Mouse (Mus musculus): ENCODE data around the gene Fbxo36. TPM values are rescaled to one million over a fixed set of nuclear protein-coding genes. Genes with fewer than 3 reads are reported as not detected.

The Fbxo36 gene
- total and polyA plus RNA-seq, 2 experiments from 2014 or later: 3.1 to 11.8 TPM

GRCm38 (mm10) chr1:84942666-84943065 is 103.0 kb downstream of the Fbxo36 start:
- Histone ChIP-seq H3K36me3 (ENCODE audit: insufficient read depth) (no peaks in the 10 kb centered on the region), H3K9ac (no peak overlapping the region), H3K4me1 (ENCODE audit: insufficient read depth) (no peaks in the 10 kb centered on the region), H3K9me3 (ENCODE audit: low read length) (no peaks in the 10 kb centered on the region), H3K27ac (ENCODE audit: low read depth, low read length) (no peak overlapping the region), H3K27me3 (ENCODE audit: insufficient read depth, low read length) (no peaks in the 10 kb centered on the region), H3K4me3 (ENCODE audit: low read depth, low read length) (no peak overlapping the region), H3K4me2 (ENCODE audit: low read depth) (no peak overlapping the region)
- ATAC-seq: no peak
- DNase-seq: no peak
- no peak for TF ChIP-seq CTCF (IDR thresholded peaks at IDR 0.05; ENCODE audit: low read depth)

GRCm38 (mm10) chr1:84943549-84943948 is 103.9 kb downstream of the Fbxo36 start:
- WGBS: 98% methylated on average over 4 of the region's 4 CpGs

GRCm38 (mm10) chr1:84945950-84946349 is 106.3 kb downstream of the Fbxo36 start:
- 89% methylated on average over 3 of the region's 3 CpGs for WGBS
- no peak for TF ChIP-seq CTCF (IDR thresholded peaks at IDR 0.05; ENCODE audit: low read depth)
- no peaks in the 10 kb centered on the region for H3K27me3 ChIP-seq (ENCODE audit: insufficient read depth, low read length)
- no peak for DNase-seq
- H3K9ac ChIP-seq: no peak overlapping the region
- H3K27ac ChIP-seq (ENCODE audit: low read depth, low read length): no peak overlapping the region
- no peaks in the 10 kb centered on the region for H3K36me3 ChIP-seq (ENCODE audit: insufficient read depth)
- H3K4me1 ChIP-seq (ENCODE audit: insufficient read depth): no peaks in the 10 kb centered on the region
- H3K9me3 ChIP-seq (ENCODE audit: low read length): no peaks in the 10 kb centered on the region
- no peak overlapping the region for H3K4me3 ChIP-seq (ENCODE audit: low read depth, low read length)
- H3K4me2 ChIP-seq (ENCODE audit: low read depth): no peak overlapping the region
- ATAC-seq: no peak

More at GRCm38 (mm10) chr1:84943549-84943948, 103.9 kb downstream of the Fbxo36 start:
- Histone ChIP-seq H3K4me2 (ENCODE audit: low read depth) (no peak overlapping the region), H3K9me3 (ENCODE audit: low read length) (no peaks in the 10 kb centered on the region), H3K9ac (no peak overlapping the region), H3K4me3 (ENCODE audit: low read depth, low read length) (no peak overlapping the region), H3K36me3 (ENCODE audit: insufficient read depth) (no peaks in the 10 kb centered on the region), H3K27ac (ENCODE audit: low read depth, low read length) (no peak overlapping the region), H3K27me3 (ENCODE audit: insufficient read depth, low read length) (no peaks in the 10 kb centered on the region), H3K4me1 (ENCODE audit: insufficient read depth) (no peaks in the 10 kb centered on the region)
- ATAC-seq (no peak), DNase-seq (no peak)
- no peak for TF ChIP-seq CTCF (IDR thresholded peaks at IDR 0.05; ENCODE audit: low read depth)

- 68% methylated on average over 2 of the region's 2 CpGs for WGBS
- H3K9ac ChIP-seq: no peak overlapping the region
- DNase-seq: no peak
- H3K36me3 ChIP-seq (ENCODE audit: insufficient read depth): no peaks in the 10 kb centered on the region
- no peaks in the 10 kb centered on the region for H3K4me1 ChIP-seq (ENCODE audit: insufficient read depth)
- no peaks in the 10 kb centered on the region for H3K9me3 ChIP-seq (ENCODE audit: low read length)
- no peak for ATAC-seq
- no peak overlapping the region for H3K4me2 ChIP-seq (ENCODE audit: low read depth)
- TF ChIP-seq CTCF (IDR thresholded peaks at IDR 0.05; ENCODE audit: low read depth): no peak
- H3K4me3 ChIP-seq (ENCODE audit: low read depth, low read length): no peak overlapping the region
- no peaks in the 10 kb centered on the region for H3K27me3 ChIP-seq (ENCODE audit: insufficient read depth, low read length)
- H3K27ac ChIP-seq (ENCODE audit: low read depth, low read length): no peak overlapping the region
These were observed 107.7 kb downstream of the Fbxo36 start for GRCm38 (mm10) chr1:84947390-84947789.

Other genes starting within 250 kb of the Fbxo36 start
- gene Dner, start 143.6 kb upstream of the Fbxo36 start, total RNA-seq (2014; rRNA removed): 164 and 265 TPM in 2 replicates
- 203 and 295 TPM in 2 replicates for gene Dner, start 143.6 kb upstream of the Fbxo36 start, polyA plus RNA-seq (2015; fragmentation: Nextera tagmentation; extraction: Ambion mirVana)
- gene Trip12, start 675 bp downstream of the Fbxo36 start, total RNA-seq (2014; rRNA removed): 106 and 126 TPM in 2 replicates
- 13.7 and 26.0 TPM in 2 replicates for gene Trip12, start 675 bp downstream of the Fbxo36 start, polyA plus RNA-seq (2015; fragmentation: Nextera tagmentation; extraction: Ambion mirVana)
- gene Slc16a14, start 95.3 kb downstream of the Fbxo36 start, total RNA-seq (2014; rRNA removed): 11.5 and 23.2 TPM in 2 replicates
- 10.6 and 15.7 TPM in 2 replicates for gene Slc16a14, start 95.3 kb downstream of the Fbxo36 start, polyA plus RNA-seq (2015; fragmentation: Nextera tagmentation; extraction: Ambion mirVana)